Mouse (Mus musculus): ENCODE measurements around the gene Sirt6.

Gene Sirt6

DNA sequence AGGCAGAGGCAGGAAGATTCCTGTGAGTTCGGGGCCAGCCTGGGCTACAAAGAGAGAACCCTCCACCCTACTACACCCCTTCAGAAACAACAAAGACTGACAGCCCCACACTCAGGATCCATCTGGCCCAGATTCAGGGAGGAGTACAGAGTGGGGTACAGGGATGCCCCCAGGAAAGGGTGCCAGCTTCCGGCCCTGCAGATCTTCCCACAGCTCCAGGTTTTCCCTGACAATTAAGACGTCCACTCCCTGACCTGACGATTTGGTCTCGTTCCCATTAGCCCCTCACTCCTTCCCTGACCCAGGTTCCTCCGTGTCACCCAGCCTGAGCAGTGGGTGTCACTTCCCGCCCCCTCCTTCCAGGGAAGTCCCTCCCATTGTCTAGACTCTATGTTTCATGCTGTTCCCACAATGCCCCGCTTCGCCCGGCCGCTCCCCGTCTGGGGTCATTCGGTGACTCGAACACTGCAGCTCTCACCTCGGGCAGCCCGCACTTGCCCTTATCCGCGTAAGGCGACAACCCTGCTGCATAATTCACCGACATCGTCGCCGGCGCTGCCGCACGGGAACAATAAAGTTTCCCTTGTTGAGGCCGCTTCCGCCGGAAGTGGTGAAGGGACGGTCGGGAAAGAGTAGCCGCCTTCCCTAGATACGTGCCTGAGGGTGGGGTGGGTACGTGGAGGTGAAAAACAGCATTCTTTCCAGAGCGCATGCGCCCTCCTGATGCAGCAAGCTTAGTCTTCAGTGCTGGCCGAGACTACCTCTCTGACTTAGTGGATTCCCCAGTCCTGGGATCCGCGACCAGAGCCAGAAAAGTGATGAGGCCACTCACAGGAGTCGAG lies at the start of gene Sirt6:
Gene Sirt6, minus strand, starts transcription at position 804 of the 842 bp plus-strand sequence.
- peak; percentile 93 to 95 for DNase-seq

- DNase-seq, result no peak
These were observed 28.6 kb upstream of the Sirt6 start for GRCm38 (mm10) chr10:81656174-81656573.

- DNase-seq, result peak in 1 of 2 experiments; percentile 16
These were observed 27.6 kb upstream of the Sirt6 start for GRCm38 (mm10) chr10:81655178-81655577.

DNA sequence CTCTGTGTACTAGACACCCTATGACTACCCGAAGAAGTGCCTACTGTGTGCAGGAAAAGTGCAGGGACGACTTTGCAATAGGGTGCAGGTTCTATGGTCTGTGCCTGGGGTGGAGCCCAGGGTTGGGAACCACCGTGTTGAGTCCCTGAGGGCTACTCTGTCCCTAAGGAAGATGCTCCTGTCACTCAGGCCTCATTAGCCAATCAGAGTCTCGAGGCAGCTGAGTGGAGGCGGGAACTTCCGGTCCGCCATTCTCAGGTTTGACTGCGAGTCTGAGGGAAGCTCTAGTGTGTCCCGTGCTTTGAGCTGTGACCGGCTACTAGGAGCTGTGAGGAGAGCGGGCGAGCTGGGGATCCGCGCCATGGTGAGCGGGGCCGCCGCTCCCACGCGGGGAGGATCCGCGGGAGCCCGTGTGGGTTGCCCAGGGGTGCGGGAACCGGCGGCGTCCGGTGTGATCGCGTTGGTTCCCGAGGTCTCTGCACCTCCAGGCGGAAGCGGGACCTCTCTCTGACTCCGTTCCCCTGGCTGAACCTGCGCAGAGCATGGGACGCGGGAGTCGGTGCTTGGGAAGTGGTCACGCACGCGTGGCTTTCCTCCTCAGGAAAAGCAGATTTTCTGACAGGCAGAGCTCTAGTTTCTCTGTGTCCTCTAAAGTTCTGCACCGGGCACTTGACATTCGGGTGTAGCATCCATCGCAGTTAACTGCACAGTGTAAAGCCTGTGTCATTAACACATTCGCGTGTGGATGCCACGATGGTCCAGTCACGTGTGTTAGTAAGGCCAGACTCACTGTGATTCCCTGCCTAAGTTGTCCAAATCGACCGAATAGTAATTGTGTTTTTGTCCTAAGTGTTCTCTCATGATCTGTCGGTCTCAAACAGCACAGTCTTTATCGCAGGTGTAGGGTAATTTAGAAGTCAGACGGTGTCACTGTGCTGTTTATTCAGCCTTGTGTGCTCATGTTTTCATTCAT lies 21.5 kb upstream of the Sirt6 start, which contains the start of gene Gm10778:
Gene Gm10778, plus strand, starts transcription at position 257 of the 973 bp plus-strand sequence.
- DNase-seq, result peak; percentile 85 to 91

DNA sequence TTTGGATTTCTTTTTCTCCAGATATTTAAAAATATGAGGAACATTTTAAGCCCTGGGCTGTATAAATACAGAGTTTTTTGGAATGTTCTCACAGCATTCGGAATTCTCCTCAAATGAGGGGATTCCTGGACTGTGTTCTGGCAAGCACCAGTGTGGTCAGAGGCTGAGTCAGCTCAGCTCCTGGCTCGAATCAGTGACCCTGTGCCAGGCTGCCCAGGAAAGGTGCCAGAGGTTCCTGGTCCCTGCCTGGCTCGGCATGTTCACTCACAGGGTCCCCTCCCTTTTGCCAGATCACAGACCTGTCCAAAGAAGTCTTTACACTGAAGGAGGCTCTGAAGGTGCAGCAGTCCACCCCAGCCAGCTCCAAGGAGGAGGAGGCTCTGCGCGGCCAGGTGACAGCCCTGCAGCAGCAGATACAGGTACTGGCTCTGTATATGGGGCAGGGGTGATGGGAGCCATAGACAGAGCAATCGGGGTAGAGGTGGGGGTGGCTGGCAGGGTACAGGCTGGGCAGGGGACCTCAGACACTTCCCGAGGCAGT lies 18.5 kb upstream of the Sirt6 start:
- no peak for DNase-seq

DNA sequence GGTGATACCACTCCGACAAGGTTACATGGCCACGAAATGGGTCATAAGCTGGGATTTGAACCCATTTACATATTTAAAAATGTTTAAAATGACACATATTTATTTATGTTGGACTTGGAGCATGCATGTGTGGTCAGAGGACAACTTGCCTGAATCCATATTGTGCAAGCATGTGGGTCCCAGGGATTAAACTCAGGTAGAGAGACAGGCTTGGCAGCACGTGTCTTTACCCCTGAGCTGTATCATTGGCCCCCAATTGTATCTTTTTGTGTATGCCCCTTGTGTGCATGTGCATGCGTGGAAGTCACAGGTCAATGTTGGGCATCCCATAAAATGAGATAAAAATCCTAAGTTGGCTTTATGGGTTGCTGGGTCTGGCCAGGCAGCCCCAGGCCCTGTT lies 17.8 kb upstream of the Sirt6 start:
- DNase-seq, result no peak

- no peak for DNase-seq
These were observed 17.1 kb upstream of the Sirt6 start for GRCm38 (mm10) chr10:81644716-81645115.

DNA sequence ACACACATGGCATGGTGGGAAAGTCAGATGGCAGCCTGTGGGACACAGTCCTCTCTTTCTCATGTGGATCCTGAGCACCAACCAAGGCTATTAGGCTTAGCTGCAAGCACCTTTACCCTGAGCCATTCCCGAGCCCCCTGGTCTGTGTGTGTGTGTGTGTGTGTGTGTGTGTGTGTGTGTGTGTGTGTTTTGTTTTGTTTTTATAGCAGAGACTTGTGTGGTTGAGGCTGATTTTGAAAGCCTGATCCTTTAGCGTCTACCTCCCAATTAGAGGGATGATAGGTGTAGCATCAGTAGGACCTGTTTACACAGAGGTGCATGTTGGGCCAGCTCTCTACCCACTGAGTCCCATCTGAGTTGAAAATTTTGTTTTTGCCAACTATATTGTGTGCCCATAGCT lies 16.6 kb upstream of the Sirt6 start:
- no peak for DNase-seq

GRCm38 (mm10) chr10:81643449-81644055 lies 16.0 kb upstream of the Sirt6 start:
- DNase-seq, result peak; percentile 96 to 98

GRCm38 (mm10) chr10:81642648-81643448 lies 15.3 kb upstream of the Sirt6 start:
- DNase-seq, result no peak

- DNase-seq, result no peak
These were observed 14.5 kb upstream of the Sirt6 start for GRCm38 (mm10) chr10:81641978-81642647.

DNA sequence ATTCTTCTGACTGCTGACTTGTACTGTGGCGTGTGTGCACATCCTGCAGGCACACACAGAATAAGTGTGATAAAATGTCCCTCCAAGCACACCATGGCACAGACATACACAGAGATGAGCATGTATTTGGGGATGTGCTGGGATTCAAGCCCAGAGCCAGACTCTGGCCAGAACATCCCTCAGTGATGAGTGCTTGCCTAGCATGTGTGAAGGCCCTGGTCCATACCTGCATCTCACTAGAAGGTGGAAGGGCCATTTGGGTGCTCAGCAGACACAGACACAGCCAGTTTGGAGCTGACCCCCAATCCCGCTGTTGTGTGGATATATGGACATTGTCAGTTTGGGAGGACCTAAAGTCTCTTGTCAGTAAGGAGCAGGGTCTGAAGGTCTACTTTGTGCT lies 14.0 kb upstream of the Sirt6 start:
- no peak for DNase-seq

DNA sequence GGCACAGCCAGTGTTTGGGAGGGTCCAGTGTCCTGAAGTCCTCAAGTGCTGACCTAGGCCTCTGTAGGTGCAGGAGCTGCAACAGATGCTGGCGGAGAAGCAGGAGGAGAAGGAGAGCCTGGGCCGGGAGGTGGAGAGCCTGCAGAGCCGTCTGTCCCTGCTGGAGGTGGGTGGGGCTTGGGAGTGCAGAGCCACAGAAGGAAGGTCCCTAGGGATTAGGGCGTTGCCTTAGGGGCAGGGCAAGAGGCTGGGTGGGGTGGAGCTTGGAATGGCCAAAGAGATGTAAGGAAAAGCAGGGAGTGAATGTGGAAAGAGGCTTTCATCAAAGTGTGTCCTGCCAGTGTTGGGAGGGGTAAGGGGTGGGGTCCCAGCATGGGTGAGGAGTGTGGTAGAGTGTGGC lies 13.2 kb upstream of the Sirt6 start:
- peak; percentile 14 to 42 for DNase-seq

DNA sequence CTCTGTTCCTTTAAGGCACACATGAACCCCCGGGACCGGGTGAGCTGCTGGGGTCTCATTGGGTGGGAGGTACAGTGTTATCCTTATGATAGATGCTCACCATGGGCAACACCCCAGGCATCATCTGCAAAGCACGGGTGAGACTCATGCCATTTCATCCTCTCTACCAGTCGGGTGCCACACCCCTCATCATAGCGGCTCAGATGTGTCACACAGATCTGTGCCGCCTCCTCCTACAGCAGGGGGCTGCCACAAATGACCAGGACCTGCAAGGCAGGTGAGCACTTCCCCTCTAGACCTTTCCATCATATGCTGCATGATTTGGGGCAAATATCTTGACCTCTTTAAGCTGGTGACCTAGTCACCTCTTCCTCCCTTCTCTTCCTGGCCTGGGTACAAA lies 10.5 kb upstream of the Sirt6 start:
- DNase-seq, result no peak

GRCm38 (mm10) chr10:81636338-81636737 lies 8.7 kb upstream of the Sirt6 start:
- no peak for DNase-seq

DNA sequence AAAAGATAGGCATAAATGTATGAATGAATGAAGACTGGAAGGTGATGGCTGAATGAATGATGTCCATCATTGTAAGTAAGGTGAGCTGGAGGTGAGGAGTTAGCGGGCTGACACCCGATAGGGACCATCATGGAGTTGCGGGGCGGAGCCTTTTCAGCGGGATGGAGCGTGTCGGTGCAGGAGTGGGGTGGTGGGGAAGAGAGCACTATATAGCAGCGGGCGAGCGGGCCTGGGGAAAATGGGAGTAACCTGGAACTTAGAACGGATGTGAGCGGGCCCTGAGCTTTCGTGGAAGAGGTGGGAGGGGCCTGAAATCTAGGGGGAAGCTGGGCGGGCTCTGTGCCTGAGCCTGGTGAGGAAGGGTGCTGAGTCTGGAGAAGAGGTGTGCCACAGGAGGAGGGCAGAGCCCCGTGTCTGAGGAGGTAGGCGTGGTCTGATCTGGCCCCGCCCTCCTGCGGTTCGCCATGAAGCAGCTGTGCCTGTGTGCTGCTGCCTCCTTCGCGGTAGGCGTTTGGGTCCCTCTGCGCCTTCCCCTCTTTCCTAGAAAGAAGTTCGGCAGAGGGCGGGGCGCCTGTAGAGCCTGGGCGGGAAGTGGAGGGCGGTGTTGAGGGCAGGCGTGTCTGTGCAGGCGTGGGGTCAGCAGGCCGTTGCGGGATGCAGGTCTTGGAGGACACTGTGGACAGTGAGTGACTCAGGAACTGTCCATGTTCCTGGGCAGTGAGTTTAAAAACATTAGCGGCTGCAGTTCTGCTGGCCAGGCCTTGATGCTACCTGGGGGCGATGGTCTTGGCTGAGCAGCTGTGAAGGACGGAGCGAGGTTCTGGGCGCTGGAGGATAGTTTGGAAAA lies 5.9 kb upstream of the Sirt6 start:
- DNase-seq, result peak; percentile 90 to 93

- no peak for DNase-seq
These were observed 793 bp upstream of the Sirt6 start, which contains the start of gene Ankrd24 for GRCm38 (mm10) chr10:81628390-81628789. Gene Ankrd24 (plus strand): TSS chr10:81628540.

DNA sequence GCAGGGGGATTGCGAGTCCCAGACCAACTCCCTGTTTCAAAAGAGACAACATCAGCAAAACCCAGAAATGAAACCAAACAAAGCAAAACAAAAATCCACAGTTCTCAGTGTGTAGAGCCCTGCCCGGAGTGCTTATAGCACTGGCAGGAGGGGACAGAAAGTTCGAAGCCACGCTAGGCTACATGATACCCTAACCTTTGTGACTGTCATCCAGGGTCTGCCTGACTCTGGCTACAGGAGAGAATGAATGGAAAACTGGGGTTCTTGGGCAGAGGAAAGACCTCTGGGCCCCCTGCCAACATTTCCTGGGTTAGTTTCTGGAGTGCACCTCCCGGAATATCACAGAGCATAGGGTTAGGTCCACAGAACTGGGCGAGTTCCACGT lies 231 bp upstream of the Sirt6 start:
- DNase-seq, result peak in 1 of 2 experiments; percentile 41

DNA sequence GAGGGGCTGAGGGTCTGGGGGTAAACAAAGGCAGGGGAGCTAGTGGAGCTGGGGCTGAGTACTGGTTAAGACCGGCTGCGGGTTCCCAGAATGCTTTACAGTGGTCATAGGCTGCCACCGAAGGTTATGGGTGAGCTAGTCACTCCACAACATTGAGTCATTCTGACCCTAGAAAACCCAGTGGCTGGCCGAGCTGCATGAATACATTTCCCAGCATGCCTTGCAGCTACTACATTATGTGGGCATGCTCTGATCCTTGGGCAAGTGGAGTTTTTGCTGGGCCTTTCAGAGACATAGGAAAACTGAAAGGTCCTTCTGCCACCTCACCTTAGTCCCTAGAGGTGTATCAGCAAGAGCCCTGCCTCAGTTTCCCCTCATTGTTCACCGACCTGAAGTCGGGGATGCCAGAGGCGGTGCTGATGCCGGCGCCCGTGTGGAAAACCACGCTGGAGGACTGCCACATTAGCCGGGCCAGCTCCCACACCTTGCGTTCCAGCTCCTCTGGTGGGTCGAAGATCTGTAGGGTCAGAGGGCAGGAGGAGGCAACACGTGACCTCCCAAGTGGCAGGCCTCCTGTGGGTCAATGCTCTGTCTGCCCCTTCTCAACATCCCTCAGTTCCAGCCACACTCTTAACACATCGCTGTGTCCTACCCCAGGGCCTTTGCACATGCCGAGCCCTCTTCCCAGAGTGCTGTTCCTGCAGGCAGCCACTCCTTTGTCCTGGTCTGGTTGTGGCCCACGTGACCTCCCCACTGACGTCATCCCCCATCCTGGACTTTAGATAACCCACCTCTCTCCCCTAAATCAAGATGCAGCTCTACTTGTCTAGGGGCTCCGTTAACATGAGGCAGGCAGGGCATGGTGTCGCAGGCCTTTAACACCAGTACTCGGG lies 1.2 kb downstream of the Sirt6 start:
- peak in 1 of 2 experiments; percentile 29 for DNase-seq
